Mouse (Mus musculus): ENCODE measurements around the gene Fchsd2.

- TF ChIP-seq CTCF (IDR thresholded peaks at IDR 0.05; ENCODE audit: borderline replicate concordance, extremely low read depth, insufficient read depth, insufficient read length) (no peak), POLR2A (IDR thresholded peaks at IDR 0.05; ENCODE audit: borderline replicate concordance, extremely low read depth, insufficient read depth, insufficient read length, poor library complexity, severe bottlenecking) (no peak)
Measured at GRCm38 (mm10) chr7:101329606-101330005, 236.9 kb downstream of the Fchsd2 start.

All from brain, embryonic 14.5 days (tissue).